Mouse (Mus musculus): ENCODE results near the gene Pllp. TPM values are rescaled to one million over a fixed set of nuclear protein-coding genes. Genes with fewer than 3 reads are reported as not detected.
A peak's percentile ranks its signal among the peaks of the same experiment; 100 is the strongest.

The Pllp gene
- total and polyA plus RNA-seq, 3 experiments, result 0.55 to 2.6 (median 0.63) TPM

DNA sequence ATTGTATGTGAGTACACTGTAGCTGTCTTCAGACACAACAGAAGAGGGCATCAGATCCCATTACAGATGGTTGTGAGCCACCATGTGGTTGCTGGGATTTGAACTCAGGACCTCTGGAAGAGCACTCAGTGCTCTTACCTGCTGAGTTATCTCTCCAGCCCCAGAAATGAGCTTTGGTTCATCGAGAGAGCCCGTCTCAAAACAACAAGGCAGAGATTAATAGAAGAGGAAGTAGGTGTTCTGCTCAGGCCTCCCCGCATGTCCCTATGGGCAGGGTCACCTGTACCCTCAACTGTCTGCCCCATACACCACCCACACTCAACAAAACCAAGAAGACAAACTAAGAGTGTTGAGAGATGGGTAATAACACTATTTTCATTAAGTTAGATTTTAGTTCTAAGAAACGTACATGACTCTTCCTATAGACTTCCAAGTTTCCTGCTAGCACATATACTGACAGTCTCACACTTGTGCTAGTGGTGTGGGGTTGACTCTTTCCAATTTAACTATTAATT, 4.4 kb upstream of the Pllp start:
- H3K27ac ChIP-seq, result no peak overlapping the region
- H3K4me1 ChIP-seq (ENCODE audit: control insufficient read depth, insufficient read depth, low read length), result peaks cover 2% of the 10 kb centered on the region; the same call in 1 of the 2 replicates
- no peaks in the 10 kb centered on the region for H3K79me2 ChIP-seq (replicated peaks; ENCODE audit: control insufficient read depth, insufficient read depth, low read length)
- no peak overlapping the region for H3K9ac ChIP-seq (ENCODE audit: low read depth, low read length)
- intact Hi-C loops (cut with DNase I), result no loop called here
- no peak for TF ChIP-seq EP300 (IDR thresholded peaks at IDR 0.05; ENCODE audit: insufficient read depth, low read depth, low read length)
- no peak for TF ChIP-seq POLR2A (IDR thresholded peaks at IDR 0.05; ENCODE audit: insufficient read depth, low read depth, low read length)
- no peak for TF ChIP-seq CTCF (IDR thresholded peaks at IDR 0.05)
- no peaks in the 10 kb centered on the region for H3K36me3 ChIP-seq (ENCODE audit: control insufficient read depth, insufficient read depth, low read length)
- H3K27me3 ChIP-seq (ENCODE audit: control insufficient read depth, insufficient read depth, low read length), result peaks cover 6% of the 10 kb centered on the region
- no peak for DNase-seq
- no peak overlapping the region for H3K4me3 ChIP-seq
- 87% methylated on average over 4 of the region's 4 CpGs for WGBS

DNA sequence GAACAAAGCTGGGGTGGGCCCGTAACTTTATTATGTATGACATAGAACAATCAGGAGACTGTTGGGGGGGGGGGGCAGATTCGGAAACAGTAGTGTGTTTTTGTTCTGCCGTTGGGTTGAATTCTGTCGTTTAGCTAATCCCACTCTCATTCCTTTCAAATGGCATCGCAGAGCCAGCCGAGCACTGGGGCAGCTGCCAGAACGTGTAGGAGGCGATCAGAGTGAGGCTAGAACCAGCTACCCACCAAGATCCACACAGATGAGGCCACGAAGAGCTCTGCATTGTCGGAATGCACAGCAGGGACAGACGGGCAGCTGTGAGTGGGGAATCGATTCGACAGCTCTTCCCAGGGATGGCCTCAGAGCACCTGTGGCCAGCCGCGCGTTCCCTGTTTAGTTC, 3.3 kb upstream of the Pllp start:
- intact Hi-C loops (cut with DNase I), result no loop called here
- H3K4me1 ChIP-seq (ENCODE audit: control insufficient read depth, insufficient read depth, low read length), result peaks cover 2% of the 10 kb centered on the region; the same call in 1 of the 2 replicates
- no peak overlapping the region for H3K9ac ChIP-seq (ENCODE audit: low read depth, low read length)
- WGBS, result 73% methylated on average over 16 of the region's 16 CpGs
- TF ChIP-seq POLR2A (IDR thresholded peaks at IDR 0.05; ENCODE audit: insufficient read depth, low read depth, low read length), result no peak
- no peak for TF ChIP-seq EP300 (IDR thresholded peaks at IDR 0.05; ENCODE audit: insufficient read depth, low read depth, low read length)
- TF ChIP-seq CTCF (IDR thresholded peaks at IDR 0.05), result no peak
- no peaks in the 10 kb centered on the region for H3K79me2 ChIP-seq (replicated peaks; ENCODE audit: control insufficient read depth, insufficient read depth, low read length)
- H3K4me3 ChIP-seq, result no peak overlapping the region
- no peak for DNase-seq
- no peaks in the 10 kb centered on the region for H3K36me3 ChIP-seq (ENCODE audit: control insufficient read depth, insufficient read depth, low read length)
- H3K27me3 ChIP-seq (ENCODE audit: control insufficient read depth, insufficient read depth, low read length), result peaks cover 10% of the 10 kb centered on the region
- H3K27ac ChIP-seq, result no peak overlapping the region

DNA sequence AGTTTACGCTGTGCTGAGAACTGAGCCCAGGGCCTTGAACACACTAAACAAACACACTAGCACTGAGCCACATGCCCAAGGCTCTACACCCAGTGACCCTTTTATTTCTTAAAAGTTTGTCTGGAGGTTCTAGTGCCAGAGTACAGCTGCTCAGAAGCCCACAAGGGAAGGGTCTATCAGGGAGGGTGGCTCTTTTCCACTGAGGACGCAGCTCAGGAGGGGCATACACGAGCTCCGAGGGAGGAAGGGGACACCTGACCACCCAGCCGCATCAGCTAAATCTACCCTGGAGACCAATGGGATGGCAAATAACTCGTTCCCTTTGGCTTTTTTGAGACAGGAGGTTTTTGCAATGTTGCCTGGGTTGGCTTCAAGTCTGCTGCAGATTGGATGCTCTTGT, 1.9 kb upstream of the Pllp start:
- Histone ChIP-seq H3K27ac (no peak overlapping the region), H3K36me3 (ENCODE audit: control insufficient read depth, insufficient read depth, low read length) (no peaks in the 10 kb centered on the region), H3K4me3 (no peak overlapping the region), H3K27me3 (ENCODE audit: control insufficient read depth, insufficient read depth, low read length) (peaks cover 10% of the 10 kb centered on the region), H3K4me1 (ENCODE audit: control insufficient read depth, insufficient read depth, low read length) (peaks cover 2% of the 10 kb centered on the region; the same call in 1 of the 2 replicates), H3K79me2 (replicated peaks; ENCODE audit: control insufficient read depth, insufficient read depth, low read length) (no peaks in the 10 kb centered on the region), H3K9ac (ENCODE audit: low read depth, low read length) (no peak overlapping the region)
- intact Hi-C loops (cut with DNase I), result no loop called here
- no peak for TF ChIP-seq EP300 (IDR thresholded peaks at IDR 0.05; ENCODE audit: insufficient read depth, low read depth, low read length)
- TF ChIP-seq POLR2A (IDR thresholded peaks at IDR 0.05; ENCODE audit: insufficient read depth, low read depth, low read length), result no peak
- TF ChIP-seq CTCF (IDR thresholded peaks at IDR 0.05), result no peak
- 77% methylated on average over 6 of the region's 6 CpGs for WGBS
- DNase-seq, result no peak

DNA sequence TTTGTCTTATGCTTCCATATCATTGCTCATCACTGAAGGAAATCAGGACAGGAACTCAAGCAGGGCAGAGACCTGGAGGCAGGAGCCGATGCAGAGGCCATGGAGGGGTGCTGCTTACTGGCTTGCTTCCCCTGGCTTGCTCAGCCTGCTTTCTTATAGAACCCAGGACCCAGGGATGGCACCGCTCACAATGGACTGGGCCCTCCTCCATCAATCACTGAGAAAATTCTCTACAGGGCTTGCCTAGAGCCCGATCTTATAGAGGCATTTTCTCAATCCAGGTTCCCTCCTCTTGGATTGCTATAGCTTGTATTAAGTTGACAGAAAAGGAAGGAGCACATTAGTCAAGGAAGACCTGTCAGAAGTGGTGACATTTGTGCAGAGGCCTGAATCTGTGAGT, 488 bp upstream of the Pllp start:
- Histone ChIP-seq H3K27ac (no peak overlapping the region), H3K79me2 (replicated peaks; ENCODE audit: control insufficient read depth, insufficient read depth, low read length) (no peaks in the 10 kb centered on the region), H3K36me3 (ENCODE audit: control insufficient read depth, insufficient read depth, low read length) (no peaks in the 10 kb centered on the region), H3K4me3 (no peak overlapping the region), H3K4me1 (ENCODE audit: control insufficient read depth, insufficient read depth, low read length) (no peaks in the 10 kb centered on the region), H3K27me3 (ENCODE audit: control insufficient read depth, insufficient read depth, low read length) (peaks cover 10% of the 10 kb centered on the region), H3K9ac (ENCODE audit: low read depth, low read length) (no peak overlapping the region)
- DNase-seq, result no peak
- no peak for TF ChIP-seq CTCF (IDR thresholded peaks at IDR 0.05)
- no peak for TF ChIP-seq EP300 (IDR thresholded peaks at IDR 0.05; ENCODE audit: insufficient read depth, low read depth, low read length)
- TF ChIP-seq POLR2A (IDR thresholded peaks at IDR 0.05; ENCODE audit: insufficient read depth, low read depth, low read length), result no peak
- 59% methylated on average over 3 of the region's 3 CpGs for WGBS
- intact Hi-C loops (cut with DNase I), result no loop called here

DNA sequence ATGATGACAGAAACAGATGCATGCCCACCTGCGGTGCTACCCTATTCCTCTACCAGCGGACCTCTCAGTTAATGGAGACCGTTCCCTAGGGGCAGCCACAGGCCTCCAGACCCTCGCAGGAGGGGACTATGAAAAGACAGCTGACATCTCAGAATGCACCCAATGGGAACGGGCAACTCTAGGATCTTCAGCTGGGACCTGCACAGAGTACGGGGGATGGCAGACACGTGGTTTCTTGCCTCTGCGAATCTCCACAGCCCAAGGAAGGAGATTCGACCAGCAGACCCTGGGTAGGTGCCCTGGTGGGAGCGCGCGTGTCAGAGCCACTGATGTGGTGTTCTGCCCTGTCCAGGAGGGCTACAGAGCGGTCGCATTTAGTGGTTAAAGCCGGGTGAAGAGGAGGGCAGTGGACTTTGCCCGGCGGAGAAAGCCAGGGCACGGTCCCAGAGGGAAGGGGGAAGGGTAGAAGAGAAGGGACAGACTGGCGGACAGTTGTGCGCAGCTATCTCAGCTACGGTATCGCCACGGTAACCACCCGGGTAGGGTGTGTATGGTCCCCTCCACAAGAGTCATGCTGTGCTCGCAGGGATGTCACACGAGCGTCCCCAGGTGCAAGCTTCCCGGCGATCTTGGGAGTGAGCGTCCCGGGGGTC, 611 bp downstream of the Pllp start:
- Histone ChIP-seq H3K27ac (no peak overlapping the region), H3K36me3 (ENCODE audit: control insufficient read depth, insufficient read depth, low read length) (no peaks in the 10 kb centered on the region), H3K4me3 (peak overlapping the region; percentile 36), H3K27me3 (ENCODE audit: control insufficient read depth, insufficient read depth, low read length) (peaks cover 10% of the 10 kb centered on the region), H3K4me1 (ENCODE audit: control insufficient read depth, insufficient read depth, low read length) (no peaks in the 10 kb centered on the region), H3K9ac (ENCODE audit: low read depth, low read length) (no peak overlapping the region), H3K79me2 (replicated peaks; ENCODE audit: control insufficient read depth, insufficient read depth, low read length) (no peaks in the 10 kb centered on the region)
- peak in 1 of 2 experiments; percentile 22 for DNase-seq
- 2% methylated on average over 31 of the region's 31 CpGs for WGBS
- TF ChIP-seq CTCF (IDR thresholded peaks at IDR 0.05) (no peak), EP300 (IDR thresholded peaks at IDR 0.05; ENCODE audit: insufficient read depth, low read depth, low read length) (no peak), POLR2A (IDR thresholded peaks at IDR 0.05; ENCODE audit: insufficient read depth, low read depth, low read length) (no peak)
- intact Hi-C loops (cut with DNase I), result no loop called here

DNA sequence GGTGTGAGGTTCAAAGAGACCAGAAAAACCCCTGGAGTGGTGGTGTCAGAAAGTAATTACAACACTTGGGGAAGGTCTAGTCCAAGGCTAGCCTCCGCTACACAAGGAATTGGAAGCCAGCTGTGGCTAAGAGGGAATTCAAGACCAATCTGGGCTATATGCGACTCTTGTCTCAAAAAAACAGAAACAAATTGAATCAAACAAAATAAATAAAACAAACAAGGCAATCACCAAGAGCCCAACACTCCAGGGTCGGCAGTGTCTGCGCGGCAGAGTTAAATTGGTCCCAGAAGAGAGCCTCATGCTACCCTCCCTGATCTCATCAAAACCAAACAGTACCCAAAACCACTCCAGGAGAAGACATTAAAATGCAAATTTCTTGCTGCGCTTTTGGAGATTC, 1.4 kb downstream of the Pllp start:
- Histone ChIP-seq H3K27me3 (ENCODE audit: control insufficient read depth, insufficient read depth, low read length) (peaks cover 10% of the 10 kb centered on the region), H3K4me3 (no peak overlapping the region), H3K36me3 (ENCODE audit: control insufficient read depth, insufficient read depth, low read length) (no peaks in the 10 kb centered on the region), H3K4me1 (ENCODE audit: control insufficient read depth, insufficient read depth, low read length) (no peaks in the 10 kb centered on the region), H3K79me2 (replicated peaks; ENCODE audit: control insufficient read depth, insufficient read depth, low read length) (no peaks in the 10 kb centered on the region), H3K27ac (no peak overlapping the region), H3K9ac (ENCODE audit: low read depth, low read length) (no peak overlapping the region)
- WGBS, result 18% methylated on average over 6 of the region's 6 CpGs
- TF ChIP-seq POLR2A (IDR thresholded peaks at IDR 0.05; ENCODE audit: insufficient read depth, low read depth, low read length) (no peak), EP300 (IDR thresholded peaks at IDR 0.05; ENCODE audit: insufficient read depth, low read depth, low read length) (no peak), CTCF (IDR thresholded peaks at IDR 0.05) (no peak)
- intact Hi-C loops (cut with DNase I), result no loop called here
- DNase-seq, result peak in 1 of 2 experiments; percentile 11

Measured in heart, adult 2 months (tissue).